Mouse (Mus musculus) kidney, postnatal 0 days (tissue): Measurements from ENCODE around the gene Rai1. TPM values are rescaled to one million over a fixed set of nuclear protein-coding genes. Genes with fewer than 3 reads are reported as not detected.

ENCODE experiments used
- ATAC-seq: fragments of 200-750 bp; cut with Nextera tagmentation; replicated peaks from 2 replicates; pipeline ENCODE4 v1.8.0; 2017; ENCODE audit warnings: low read depth, moderate number of reproducible peaks, moderate TSS enrichment, moderate library complexity; ENCODE audit not compliant: low FRiP score
- DNase-seq: peaks from one replicate; pipeline ENCODE4 v3.0.0-alpha.2; 2016; ENCODE audit warnings: low spot score
- H3K27ac ChIP-seq: fragments of 300-500 bp; sonication (generic); 2 replicates; pipeline ENCODE4 v1.5.1; 2014; ENCODE audit warnings: mild to moderate bottlenecking
- H3K27me3 ChIP-seq: fragments of 300-500 bp; sonication (generic); 2 replicates; pipeline ENCODE4 v1.6.1; 2014; ENCODE audit warnings: low read length, mixed read lengths; ENCODE audit not compliant: insufficient read depth
- H3K36me3 ChIP-seq: fragments of 300-500 bp; sonication (generic); 2 replicates; pipeline ENCODE4 v1.6.1; 2014; ENCODE audit warnings: low read length, mixed read lengths; ENCODE audit not compliant: insufficient read depth
- H3K4me1 ChIP-seq: fragments of 300-500 bp; sonication (generic); replicated peaks from 2 replicates; pipeline ENCODE4 v1.6.1; 2014; ENCODE audit warnings: antibody characterized with exemption, low read length, mixed read lengths; ENCODE audit not compliant: insufficient read depth
- H3K4me2 ChIP-seq: fragments of 300-500 bp; sonication (generic); 2 replicates; pipeline ENCODE4 v1.6.1; 2014; ENCODE audit warnings: mild to moderate bottlenecking, low read length, moderate library complexity, mixed read lengths
- H3K4me3 ChIP-seq: fragments of 300-500 bp; sonication (generic); replicated peaks from 2 replicates; pipeline ENCODE4 v1.5.1; 2014; ENCODE audit warnings: low read depth, low read length
- H3K9ac ChIP-seq: fragments of 300-500 bp; sonication (generic); 2 replicates; pipeline ENCODE4 v1.6.1; 2014; ENCODE audit warnings: low read depth, low read length
- H3K9me3 ChIP-seq: fragments of 300-500 bp; sonication (generic); replicated peaks from 2 replicates; pipeline ENCODE4 v1.6.1; 2016; ENCODE audit warnings: low read length, inconsistent platforms, mixed read lengths
- CTCF ChIP-seq: IDR thresholded peaks from 2 replicates; pipeline ENCODE4 v1.5.1; 2016; ENCODE audit warnings: antibody characterized with exemption, low read depth, mild to moderate bottlenecking, moderate library complexity
- WGBS: fragments of 180-500 bp; shearing (Covaris S2); extraction: QIAGEN DNeasy Blood & Tissue Kit; methylation state at CpG from one replicate; pipeline ENCODE4 v1.1.7; 2014; 5-methylcytosine and 5-hydroxymethylcytosine counted together
- polyA plus RNA-seq: library from polyadenylated mRNA; unstranded; fragments of >200 nt; fragmentation: Nextera tagmentation; extraction: Ambion mirVana; gene quantifications from 2 replicates; pipeline ENCODE4 v1.2.1, GENCODE M21; 2015

Gene Rai1
- polyA plus RNA-seq, 1 experiment from 2014 or later = 15.2 TPM

DNA sequence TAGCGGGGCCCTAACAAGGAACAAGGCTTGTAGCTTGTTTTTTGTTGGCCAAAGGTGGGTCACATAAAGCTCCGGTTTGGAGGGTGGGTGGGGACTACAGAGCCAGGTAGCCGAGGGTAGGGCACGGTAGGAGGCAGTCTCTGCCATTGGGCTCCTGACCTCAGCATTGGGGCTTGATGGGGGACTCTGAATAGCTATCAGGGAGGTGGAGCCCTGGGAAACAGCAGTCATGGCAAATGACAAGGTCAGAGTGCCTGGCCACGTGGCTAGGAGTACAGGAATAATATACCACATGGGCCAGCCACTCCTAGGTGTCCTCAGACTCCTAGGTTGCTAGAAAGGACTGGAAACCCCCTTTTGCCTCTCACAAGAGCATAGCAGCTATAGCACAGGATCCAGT, 91.5 kb downstream of the Rai1 start:
- DNase-seq (no peak), ATAC-seq (no peak)
- 83% methylated on average over 5 of the region's 5 CpGs for WGBS
- H3K9ac ChIP-seq = no peak overlapping the region
- no peaks in the 10 kb centered on the region for H3K27me3 ChIP-seq
- no peak overlapping the region for H3K4me2 ChIP-seq
- peaks cover 46% of the 10 kb centered on the region for H3K36me3 ChIP-seq
- no peaks in the 10 kb centered on the region for H3K9me3 ChIP-seq
- no peak overlapping the region for H3K27ac ChIP-seq
- H3K4me1 ChIP-seq = no peaks in the 10 kb centered on the region
- H3K4me3 ChIP-seq = no peak overlapping the region
- no peak for TF ChIP-seq CTCF

DNA sequence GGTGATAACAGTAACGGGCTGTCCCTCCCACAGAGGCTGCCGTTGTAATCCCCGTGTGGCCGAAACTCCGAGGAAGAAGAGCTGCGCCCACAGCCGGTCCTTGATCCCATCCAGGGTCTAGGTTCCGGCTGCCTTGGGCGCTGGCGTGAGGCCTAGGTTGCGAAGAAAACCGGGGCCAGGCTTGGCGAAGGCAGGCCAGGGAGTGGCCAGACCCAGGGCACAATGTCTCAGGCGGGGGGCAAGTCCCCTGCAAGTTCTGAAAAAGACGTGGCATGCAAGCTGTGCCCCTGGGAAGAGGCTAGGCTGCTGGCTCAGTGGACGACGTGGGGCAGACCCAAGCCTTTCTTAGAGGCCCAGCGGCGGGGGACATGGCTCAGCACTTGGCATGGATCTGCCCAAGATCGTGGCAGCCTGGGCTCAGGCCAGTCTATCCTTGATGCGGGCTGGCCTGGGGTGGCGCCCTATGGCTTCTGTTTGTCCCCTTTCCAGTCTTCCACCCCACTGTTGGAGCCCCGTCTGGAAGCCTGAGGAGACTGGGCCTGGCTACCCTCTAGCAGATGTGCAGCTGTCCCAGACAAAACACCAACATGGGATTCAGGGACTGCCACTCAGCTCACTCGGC, 93.3 kb downstream of the Rai1 start:
- Histone ChIP-seq H3K27ac (no peak overlapping the region), H3K9ac (no peak overlapping the region), H3K4me1 (no peaks in the 10 kb centered on the region), H3K4me3 (no peak overlapping the region), H3K4me2 (no peak overlapping the region), H3K36me3 (peaks cover 58% of the 10 kb centered on the region), H3K27me3 (no peaks in the 10 kb centered on the region), H3K9me3 (no peaks in the 10 kb centered on the region)
- ATAC-seq (no peak), DNase-seq (no peak)
- WGBS = 83% methylated on average over 24 of the region's 24 CpGs
- no peak for TF ChIP-seq CTCF

DNA sequence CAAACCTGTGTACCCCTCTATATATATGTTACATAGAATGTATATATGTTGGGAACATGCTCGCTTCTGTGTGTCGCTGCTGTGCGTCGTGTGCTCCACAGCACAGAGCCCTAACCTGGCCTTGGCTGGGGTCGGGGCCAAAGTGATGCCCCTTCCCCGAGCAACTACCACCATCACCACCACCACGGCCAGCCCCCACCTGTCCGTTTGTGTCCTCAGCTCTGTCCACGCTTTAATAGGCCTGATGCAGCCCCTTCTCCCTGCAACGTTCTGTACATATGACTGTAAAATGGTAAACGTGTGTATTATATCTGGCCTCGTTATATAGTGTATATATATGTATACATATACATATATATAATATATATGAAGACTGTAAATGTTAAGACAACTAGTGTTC, 93.8 kb downstream of the Rai1 start:
- no peak overlapping the region for H3K9ac ChIP-seq
- H3K9me3 ChIP-seq = no peaks in the 10 kb centered on the region
- WGBS = 85% methylated on average over 12 of the region's 12 CpGs
- H3K27ac ChIP-seq = no peak overlapping the region
- peaks cover 62% of the 10 kb centered on the region for H3K36me3 ChIP-seq
- H3K4me1 ChIP-seq = no peaks in the 10 kb centered on the region
- DNase-seq (no peak), ATAC-seq (no peak)
- no peak for TF ChIP-seq CTCF
- no peaks in the 10 kb centered on the region for H3K27me3 ChIP-seq
- no peak overlapping the region for H3K4me3 ChIP-seq
- no peak overlapping the region for H3K4me2 ChIP-seq

DNA sequence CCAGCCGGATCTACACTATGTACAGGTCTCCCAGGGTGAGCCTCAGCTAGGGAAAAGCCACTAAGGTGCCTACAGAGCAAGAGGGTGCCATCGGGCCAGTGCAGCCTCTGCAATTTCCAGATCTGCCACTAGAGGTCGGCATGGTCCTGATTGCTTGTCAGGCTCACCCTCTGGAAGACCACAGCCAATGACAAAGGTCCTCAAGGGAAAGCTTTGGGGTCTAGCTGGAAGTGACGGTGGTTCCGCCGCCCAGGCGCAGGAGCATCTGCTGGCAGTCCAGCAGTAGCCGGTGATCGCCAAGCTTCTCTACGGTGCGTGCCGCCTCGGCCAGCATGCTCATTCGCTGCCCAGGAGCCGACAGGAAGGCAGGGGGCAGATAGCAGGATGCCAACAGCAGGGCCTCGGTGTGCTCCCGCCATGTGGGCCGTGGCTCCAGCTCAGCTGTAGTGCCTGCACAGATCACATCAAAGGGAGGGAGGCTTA, 94.9 kb downstream of the Rai1 start:
- DNase-seq (peak; percentile 92), ATAC-seq (peak; percentile 59)
- Histone ChIP-seq H3K27ac (no peak overlapping the region), H3K4me1 (no peaks in the 10 kb centered on the region), H3K9me3 (no peaks in the 10 kb centered on the region), H3K4me2 (no peak overlapping the region), H3K4me3 (no peak overlapping the region), H3K9ac (no peak overlapping the region), H3K36me3 (peaks cover 62% of the 10 kb centered on the region), H3K27me3 (no peaks in the 10 kb centered on the region)
- 12% methylated on average over 18 of the region's 18 CpGs for WGBS
- TF ChIP-seq CTCF = peak; percentile 96

DNA sequence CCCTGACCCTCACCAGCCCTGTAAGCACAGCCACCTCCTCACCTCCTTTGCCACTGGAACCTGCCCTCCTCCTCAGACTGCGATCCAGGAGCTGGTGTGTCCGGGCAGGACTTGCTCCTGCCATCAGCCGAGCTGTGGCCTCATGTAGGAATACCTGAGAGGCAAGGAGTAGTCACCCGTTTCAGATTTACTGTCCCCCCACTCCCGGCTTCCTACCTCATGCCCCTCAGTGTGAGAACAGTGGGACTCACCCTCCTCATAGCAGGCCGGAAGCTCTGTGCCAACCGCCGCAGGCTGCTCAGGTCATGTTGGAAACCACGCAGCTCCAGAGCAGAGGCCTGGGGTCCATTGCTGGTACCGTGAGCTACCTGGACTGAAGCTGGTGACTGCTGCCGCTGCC, 95.6 kb downstream of the Rai1 start:
- ATAC-seq = no peak
- DNase-seq = no peak
- no peak for TF ChIP-seq CTCF
- H3K36me3 ChIP-seq = peaks cover 59% of the 10 kb centered on the region
- no peak overlapping the region for H3K4me3 ChIP-seq
- H3K4me2 ChIP-seq = no peak overlapping the region
- H3K27me3 ChIP-seq = no peaks in the 10 kb centered on the region
- no peaks in the 10 kb centered on the region for H3K4me1 ChIP-seq
- H3K9me3 ChIP-seq = no peaks in the 10 kb centered on the region
- WGBS = 63% methylated on average over 11 of the region's 11 CpGs
- H3K27ac ChIP-seq = no peak overlapping the region
- H3K9ac ChIP-seq = no peak overlapping the region

DNA sequence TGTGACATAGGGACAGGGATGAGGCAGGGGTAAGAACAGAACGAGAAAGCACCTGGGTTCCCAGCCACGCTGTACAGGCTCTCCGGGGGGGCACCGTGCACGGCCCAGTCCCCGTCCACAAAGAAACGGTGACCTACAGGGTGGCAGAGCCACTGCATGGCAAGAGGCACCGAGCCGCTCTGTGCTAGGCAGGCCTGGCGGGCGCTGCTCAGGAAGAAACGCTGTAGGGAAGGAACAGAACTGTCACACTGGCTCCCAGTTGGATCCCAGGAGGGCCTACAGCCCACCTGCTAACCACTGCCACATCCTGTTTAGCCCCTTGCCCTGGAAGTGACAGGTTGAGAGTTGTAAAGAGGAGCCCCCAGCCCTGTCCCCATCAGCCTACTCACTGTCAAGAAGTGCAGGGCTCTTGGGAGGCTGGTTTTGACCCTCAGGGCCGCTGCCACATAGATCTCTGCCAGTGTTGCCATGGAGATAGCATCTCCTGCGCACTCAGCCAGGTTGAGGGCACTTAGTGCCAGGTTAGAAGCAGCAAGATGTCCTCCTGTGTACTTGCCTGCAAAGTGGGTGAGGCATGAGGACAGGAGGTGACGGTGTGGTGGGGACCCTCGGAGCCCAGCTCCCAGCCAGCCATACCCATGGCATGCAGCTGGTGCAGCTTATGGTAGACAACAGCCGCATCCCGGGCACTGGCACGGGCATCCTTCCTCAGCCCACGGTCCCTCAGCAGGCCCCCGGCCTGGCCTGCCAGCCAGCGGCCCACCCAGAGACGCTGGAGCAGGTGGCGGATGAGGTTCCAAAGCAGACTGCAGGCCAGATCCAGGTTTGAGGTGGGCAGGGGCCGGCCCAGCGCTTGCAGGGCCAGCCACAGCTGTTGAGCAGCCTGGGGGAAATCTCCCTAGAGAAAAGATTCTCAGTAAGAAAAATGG, 98.2 kb downstream of the Rai1 start:
- no peak for TF ChIP-seq CTCF
- 92% methylated on average over 26 of the region's 26 CpGs for WGBS
- Histone ChIP-seq H3K9ac (no peak overlapping the region), H3K4me2 (no peak overlapping the region), H3K4me1 (peaks cover 10% of the 10 kb centered on the region; the same call in 1 of the 2 replicates), H3K27ac (no peak overlapping the region), H3K9me3 (no peaks in the 10 kb centered on the region), H3K36me3 (peaks cover 55% of the 10 kb centered on the region), H3K4me3 (no peak overlapping the region), H3K27me3 (no peaks in the 10 kb centered on the region)
- DNase-seq (no peak), ATAC-seq (no peak)
